Comparison of ENCODE assay signal across 9 mouse cellular contexts in genomic region chr6:86209133-86210016, GRCm38 (mm10). TPM values are rescaled to one million over a fixed set of nuclear protein-coding genes. Genes with fewer than 3 reads are reported as not detected.
DNase-seq lines count a peak whose midpoint lies in the region; ATAC-seq lines count a peak whose summit lies in the region.
"Had no signal": no experiment of that assay in that cellular context is flagged by ENCODE, and none has a peak within 500 bp of the region (broad histone marks: within the 10 kb centered on the region; RNA-seq: fewer than 3 reads in every experiment).

No protein-coding gene starts in this region.

- no peak overlapping the region for H3K4me3 ChIP-seq in embryonic facial prominence, embryonic 11.5 days (ENCODE audit: low read depth, low read length)
- no peak overlapping the region for H3K4me3 ChIP-seq in forebrain, embryonic 16.5 days (replicated peaks; ENCODE audit: low read length)
- no peak overlapping the region for H3K4me3 ChIP-seq in midbrain, embryonic 13.5 days (replicated peaks)
- H3K4me3 ChIP-seq: limb, embryonic 15.5 days had no signal

- no peak overlapping the region for H3K4me2 ChIP-seq in embryonic facial prominence, embryonic 11.5 days (ENCODE audit: low read depth, low read length)
- H3K4me2 ChIP-seq in forebrain, embryonic 16.5 days (ENCODE audit: low read length): peak overlapping the region; percentile 8
- H3K4me2 ChIP-seq in midbrain, embryonic 13.5 days (replicated peaks): peak overlapping the region; percentile 38
- H3K4me2 ChIP-seq: limb, embryonic 15.5 days had no signal

- no peak overlapping the region for H3K9ac ChIP-seq in embryonic facial prominence, embryonic 11.5 days (replicated peaks; ENCODE audit: low read length)
- H3K9ac ChIP-seq in forebrain, embryonic 16.5 days (replicated peaks; ENCODE audit: low read depth, low read length): no peak overlapping the region
- no peak overlapping the region for H3K9ac ChIP-seq in midbrain, embryonic 13.5 days (replicated peaks)
- H3K9ac ChIP-seq: limb, embryonic 15.5 days had no signal

- no peak overlapping the region for H3K27ac ChIP-seq in embryonic facial prominence, embryonic 11.5 days (replicated peaks; ENCODE audit: low read depth, low read length)
- H3K27ac ChIP-seq in forebrain, embryonic 16.5 days (ENCODE audit: low read length): no peak overlapping the region
- H3K27ac ChIP-seq in midbrain, embryonic 13.5 days: no peak overlapping the region
- H3K27ac ChIP-seq: limb, embryonic 15.5 days had no signal

- no peaks in the 10 kb centered on the region for H3K4me1 ChIP-seq in embryonic facial prominence, embryonic 11.5 days (ENCODE audit: control insufficient read depth, insufficient read depth, low read length)
- peaks cover 5% of the 10 kb centered on the region for H3K4me1 ChIP-seq in forebrain, embryonic 16.5 days (replicated peaks; ENCODE audit: control insufficient read depth, insufficient read depth, low read length)
- peaks cover 15% of the 10 kb centered on the region for H3K4me1 ChIP-seq in midbrain, embryonic 13.5 days (replicated peaks)

- no peaks in the 10 kb centered on the region for H3K9me3 ChIP-seq in embryonic facial prominence, embryonic 11.5 days (replicated peaks; ENCODE audit: control insufficient read depth, low read length)
- no peaks in the 10 kb centered on the region for H3K9me3 ChIP-seq in forebrain, embryonic 16.5 days (ENCODE audit: control insufficient read depth, low read length)
- no peaks in the 10 kb centered on the region for H3K9me3 ChIP-seq in midbrain, embryonic 13.5 days
- H3K9me3 ChIP-seq: limb, embryonic 15.5 days had no signal

- DNase-seq in layer of hippocampus, adult 11-12 months (ENCODE audit: low spot score): peak; percentile 27
- DNase-seq in layer of hippocampus, postnatal 14 days (ENCODE audit: low spot score in 2 of 2): no peak
- peak; percentile 56 for DNase-seq in embryonic facial prominence, embryonic 11.5 days (ENCODE audit: low spot score)
- no peak for DNase-seq in cerebellum, adult 18-20 months
- DNase-seq in thymus, postnatal 36 days: no peak
- no peak for DNase-seq in gastrocnemius, adult 8-10 months (ENCODE audit: low spot score in 2 of 2)

- H3K36me3 ChIP-seq in embryonic facial prominence, embryonic 11.5 days (replicated peaks; ENCODE audit: control insufficient read depth, insufficient read depth, low read depth, low read length): no peaks in the 10 kb centered on the region
- H3K36me3 ChIP-seq in forebrain, embryonic 16.5 days (ENCODE audit: control insufficient read depth, insufficient read depth): no peaks in the 10 kb centered on the region
- H3K36me3 ChIP-seq in midbrain, embryonic 13.5 days: no peaks in the 10 kb centered on the region
- H3K36me3 ChIP-seq: limb, embryonic 15.5 days had no signal

- H3K27me3 ChIP-seq in embryonic facial prominence, embryonic 11.5 days (ENCODE audit: control insufficient read depth, insufficient read depth, low read length): no peaks in the 10 kb centered on the region
- no peaks in the 10 kb centered on the region for H3K27me3 ChIP-seq in forebrain, embryonic 16.5 days (replicated peaks; ENCODE audit: control insufficient read depth, insufficient read depth, low read length)
- H3K27me3 ChIP-seq in midbrain, embryonic 13.5 days: 0 out of 2 replicates have a peak, but pooled peaks cover 3% of the 10 kb centered on the region
- H3K27me3 ChIP-seq: limb, embryonic 15.5 days had no signal

- WGBS in embryonic facial prominence, embryonic 11.5 days: 26% methylated on average over 17 of the region's 17 CpGs
- 17% methylated on average over 17 of the region's 17 CpGs for WGBS in forebrain, embryonic 16.5 days
- whole genome bisulfite sequencing in midbrain, embryonic 13.5 days: 19% methylated on average over 17 of the region's 17 CpGs

- ATAC-seq in embryonic facial prominence, embryonic 11.5 days (replicated peaks; ENCODE audit: insufficient number of reproducible peaks, low FRiP score, low TSS enrichment, low read depth): no peak
- no peak for ATAC-seq in forebrain, embryonic 16.5 days
- no peak for ATAC-seq in midbrain, embryonic 13.5 days

RNA-seq across cellular contexts. Expression of gene Tgfa, which starts 14.4 kb away (rescaled TPM):
- 10 to 100 TPM; 38.1 to 42.4 TPM for total RNA-seq in layer of hippocampus, postnatal 14 days (2021)
- polyA plus RNA-seq in embryonic facial prominence, embryonic 11.5 days (2014; fragmentation: Nextera tagmentation; extraction: Ambion mirVana): 1.8 and 2.5 TPM in 2 replicates
- polyA plus RNA-seq in forebrain, embryonic 16.5 days (2015; fragmentation: Nextera tagmentation; extraction: Ambion mirVana): 14.6 and 19.7 TPM in 2 replicates
- polyA plus RNA-seq in midbrain, embryonic 13.5 days (2015; fragmentation: Nextera tagmentation; extraction: Ambion mirVana): 3.8 TPM in 2 replicates
- total RNA-seq in gastrocnemius, adult 8-10 months (2022): under 1 TPM; 0.10 to 0.27 (median 0.13) TPM

Comparison
In these comparisons a context has a peak if more than half of its experiments do, and no peak if none do; other contexts are left out.
1. DNase-seq: peak in layer of hippocampus, adult 11-12 months (single experiment) and embryonic facial prominence, embryonic 11.5 days (single experiment); none in layer of hippocampus, postnatal 14 days (0 of 2), cerebellum, adult 18-20 months (0 of 2), thymus, postnatal 36 days (0 of 2) and gastrocnemius, adult 8-10 months (0 of 2).